Mouse (Mus musculus): ENCODE results near the gene Alpl. TPM values are rescaled to one million over a fixed set of nuclear protein-coding genes. Genes with fewer than 3 reads are reported as not detected.

Alpl gene
- total and polyA plus RNA-seq, 2 experiments = 5.1 to 7.3 TPM

DNA sequence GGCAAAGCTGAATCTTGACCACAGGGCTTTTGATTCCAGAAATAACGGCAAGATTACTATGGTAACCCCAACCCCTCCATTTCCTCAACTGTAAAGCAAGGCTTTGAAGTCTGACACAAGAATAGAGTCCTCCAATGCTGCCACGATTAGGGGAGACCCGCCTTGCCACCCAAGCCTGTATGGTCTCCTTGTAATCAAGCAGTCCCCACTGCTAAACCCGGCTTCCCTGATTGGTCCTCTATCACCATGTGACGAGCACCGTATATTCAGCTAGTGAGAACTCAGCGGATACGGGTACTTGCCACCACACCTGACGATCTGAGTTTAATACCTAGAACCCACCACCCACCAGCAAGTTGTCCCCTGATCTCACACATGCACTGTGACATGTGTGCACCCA lies 33.3 kb downstream of the Alpl start:
- H3K4me3 ChIP-seq (ENCODE audit: insufficient read depth, low read depth, low read length) = no peak overlapping the region
- no peak overlapping the region for H3K27ac ChIP-seq (replicated peaks; ENCODE audit: insufficient read depth, low read depth, low read length)
- H3K27me3 ChIP-seq (ENCODE audit: control insufficient read depth, insufficient read depth, low read length) = no peaks in the 10 kb centered on the region
- no peak for DNase-seq (ENCODE audit: extremely low read depth, low read depth, low spot score)
- 92% methylated on average over 9 of the region's 9 CpGs for WGBS
- H3K4me1 ChIP-seq (ENCODE audit: control insufficient read depth, insufficient read depth, low read length) = peaks cover 24% of the 10 kb centered on the region
- no peak overlapping the region for H3K9ac ChIP-seq (ENCODE audit: low read depth, low read length)
- no peaks in the 10 kb centered on the region for H3K36me3 ChIP-seq (ENCODE audit: control insufficient read depth, insufficient read depth, low read length)
- no peak for TF ChIP-seq CTCF (IDR thresholded peaks at IDR 0.05; ENCODE audit: low read depth, low read length)
- no peak for TF ChIP-seq POLR2A (IDR thresholded peaks at IDR 0.05; ENCODE audit: extremely low read depth, insufficient read depth, low read length)
- H3K79me2 ChIP-seq (ENCODE audit: control insufficient read depth, insufficient read depth, low read length) = no peaks in the 10 kb centered on the region; the same call in 1 of the 2 replicates

DNA sequence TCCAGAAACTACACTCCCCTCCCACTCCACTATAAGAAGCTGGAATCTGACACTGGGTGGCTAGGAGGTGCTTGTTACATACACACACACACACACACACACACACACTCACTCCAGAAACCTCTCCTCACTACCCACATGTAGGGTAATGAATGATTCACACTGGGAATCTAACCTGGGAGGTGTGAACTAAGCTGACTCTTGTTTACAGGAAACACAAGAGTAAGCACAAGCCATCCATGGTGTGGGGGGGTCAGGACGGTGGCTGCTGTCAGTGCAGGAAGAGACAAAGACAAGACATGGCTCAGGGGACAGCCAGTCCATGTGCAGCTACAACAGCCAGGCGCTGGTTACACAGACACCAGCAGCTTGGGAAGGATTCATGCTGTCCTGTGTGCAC lies 41.7 kb downstream of the Alpl start:
- H3K4me1 ChIP-seq (ENCODE audit: control insufficient read depth, insufficient read depth, low read length) = peaks cover 7% of the 10 kb centered on the region
- H3K4me3 ChIP-seq (ENCODE audit: insufficient read depth, low read depth, low read length) = no peak overlapping the region
- no peak for DNase-seq (ENCODE audit: extremely low read depth, low read depth, low spot score)
- WGBS = 88% methylated on average over 2 of the region's 2 CpGs
- no peaks in the 10 kb centered on the region for H3K79me2 ChIP-seq (ENCODE audit: control insufficient read depth, insufficient read depth, low read length)
- H3K9ac ChIP-seq (ENCODE audit: low read depth, low read length) = no peak overlapping the region
- H3K27me3 ChIP-seq (ENCODE audit: control insufficient read depth, insufficient read depth, low read length) = no peaks in the 10 kb centered on the region
- no peaks in the 10 kb centered on the region for H3K36me3 ChIP-seq (ENCODE audit: control insufficient read depth, insufficient read depth, low read length)
- no peak overlapping the region for H3K27ac ChIP-seq (replicated peaks; ENCODE audit: insufficient read depth, low read depth, low read length)
- no peak for TF ChIP-seq POLR2A (IDR thresholded peaks at IDR 0.05; ENCODE audit: extremely low read depth, insufficient read depth, low read length)
- no peak for TF ChIP-seq CTCF (IDR thresholded peaks at IDR 0.05; ENCODE audit: low read depth, low read length)

DNA sequence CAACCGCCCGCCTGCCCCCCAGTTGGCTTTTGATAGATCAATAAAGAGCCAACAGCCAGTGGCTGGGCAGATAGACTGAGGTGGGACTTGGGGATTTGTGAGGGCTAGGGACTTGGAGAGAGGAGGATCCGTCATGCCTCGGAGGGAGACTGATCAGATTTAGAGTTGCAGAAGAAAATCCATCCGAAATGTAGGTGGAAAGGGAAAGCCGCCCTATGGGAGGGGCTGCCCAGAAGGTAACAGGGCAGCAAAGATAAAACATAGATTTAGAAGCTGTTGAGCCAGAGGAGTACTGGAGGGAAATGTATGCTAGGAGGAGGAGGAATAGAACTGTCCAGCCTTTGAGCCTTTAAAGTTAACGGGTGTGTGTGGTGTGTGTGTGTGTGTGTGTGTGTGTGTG lies 43.0 kb downstream of the Alpl start:
- H3K27ac ChIP-seq (replicated peaks; ENCODE audit: insufficient read depth, low read depth, low read length) = no peak overlapping the region
- no peaks in the 10 kb centered on the region for H3K36me3 ChIP-seq (ENCODE audit: control insufficient read depth, insufficient read depth, low read length)
- H3K4me1 ChIP-seq (ENCODE audit: control insufficient read depth, insufficient read depth, low read length) = peaks cover 7% of the 10 kb centered on the region
- WGBS = 85% methylated on average over 7 of the region's 7 CpGs
- H3K4me3 ChIP-seq (ENCODE audit: insufficient read depth, low read depth, low read length) = no peak overlapping the region
- no peaks in the 10 kb centered on the region for H3K79me2 ChIP-seq (ENCODE audit: control insufficient read depth, insufficient read depth, low read length)
- no peak for TF ChIP-seq POLR2A (IDR thresholded peaks at IDR 0.05; ENCODE audit: extremely low read depth, insufficient read depth, low read length)
- TF ChIP-seq CTCF (IDR thresholded peaks at IDR 0.05; ENCODE audit: low read depth, low read length) = no peak
- DNase-seq (ENCODE audit: extremely low read depth, low read depth, low spot score) = no peak
- H3K9ac ChIP-seq (ENCODE audit: low read depth, low read length) = no peak overlapping the region
- no peaks in the 10 kb centered on the region for H3K27me3 ChIP-seq (ENCODE audit: control insufficient read depth, insufficient read depth, low read length)

DNA sequence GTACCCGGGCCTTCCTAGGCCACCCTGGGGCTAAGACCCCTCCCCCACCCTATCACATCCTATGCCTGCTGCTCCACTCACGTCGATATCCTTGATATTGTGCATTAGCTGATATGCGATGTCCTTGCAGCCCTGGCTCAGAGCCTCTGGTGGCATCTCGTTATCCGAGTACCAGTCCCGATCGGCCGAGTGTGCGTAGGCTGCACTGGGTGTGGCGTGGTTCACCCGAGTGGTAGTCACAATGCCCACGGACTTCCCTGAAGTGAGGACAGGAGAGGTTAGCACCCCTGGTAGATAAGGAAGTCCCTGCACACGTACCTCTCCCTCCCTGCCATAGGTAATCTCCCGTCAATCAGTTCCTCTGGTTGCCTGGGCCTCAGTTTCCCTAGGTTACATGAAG lies 43.7 kb downstream of the Alpl start:
- Histone ChIP-seq H3K4me3 (ENCODE audit: insufficient read depth, low read depth, low read length) (no peak overlapping the region), H3K9ac (ENCODE audit: low read depth, low read length) (no peak overlapping the region), H3K27me3 (ENCODE audit: control insufficient read depth, insufficient read depth, low read length) (no peaks in the 10 kb centered on the region), H3K36me3 (ENCODE audit: control insufficient read depth, insufficient read depth, low read length) (no peaks in the 10 kb centered on the region), H3K79me2 (ENCODE audit: control insufficient read depth, insufficient read depth, low read length) (no peaks in the 10 kb centered on the region), H3K27ac (replicated peaks; ENCODE audit: insufficient read depth, low read depth, low read length) (no peak overlapping the region), H3K4me1 (ENCODE audit: control insufficient read depth, insufficient read depth, low read length) (peaks cover 7% of the 10 kb centered on the region)
- TF ChIP-seq POLR2A (IDR thresholded peaks at IDR 0.05; ENCODE audit: extremely low read depth, insufficient read depth, low read length) = no peak
- TF ChIP-seq CTCF (IDR thresholded peaks at IDR 0.05; ENCODE audit: low read depth, low read length) = no peak
- DNase-seq (ENCODE audit: extremely low read depth, low read depth, low spot score) = no peak
- WGBS = 87% methylated on average over 15 of the region's 15 CpGs

DNA sequence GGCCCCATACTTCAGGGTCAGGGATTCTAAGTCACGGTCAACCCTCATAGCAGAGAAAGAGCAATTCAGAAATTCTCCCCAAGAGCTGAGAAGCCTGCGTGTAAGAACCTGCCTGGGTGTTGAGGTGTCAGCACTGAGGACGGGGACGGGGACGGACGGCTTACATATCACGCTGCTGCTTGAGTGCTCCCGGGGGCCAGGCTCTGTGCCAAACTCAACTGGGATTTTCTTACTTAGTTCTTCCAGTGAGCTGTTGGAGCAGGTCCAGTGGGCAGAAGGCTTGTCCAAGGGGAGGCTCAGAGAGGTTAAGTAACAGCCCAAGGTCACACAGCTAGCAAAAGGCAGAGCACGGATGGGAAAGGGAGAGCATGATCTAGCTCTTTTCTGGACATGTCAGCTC lies 44.5 kb downstream of the Alpl start:
- no peak overlapping the region for H3K4me3 ChIP-seq (ENCODE audit: insufficient read depth, low read depth, low read length)
- DNase-seq (ENCODE audit: extremely low read depth, low read depth, low spot score) = no peak
- no peaks in the 10 kb centered on the region for H3K36me3 ChIP-seq (ENCODE audit: control insufficient read depth, insufficient read depth, low read length)
- no peak for TF ChIP-seq CTCF (IDR thresholded peaks at IDR 0.05; ENCODE audit: low read depth, low read length)
- no peak for TF ChIP-seq POLR2A (IDR thresholded peaks at IDR 0.05; ENCODE audit: extremely low read depth, insufficient read depth, low read length)
- WGBS = 77% methylated on average over 9 of the region's 9 CpGs
- no peak overlapping the region for H3K9ac ChIP-seq (ENCODE audit: low read depth, low read length)
- no peak overlapping the region for H3K27ac ChIP-seq (replicated peaks; ENCODE audit: insufficient read depth, low read depth, low read length)
- peaks cover 7% of the 10 kb centered on the region for H3K4me1 ChIP-seq (ENCODE audit: control insufficient read depth, insufficient read depth, low read length)
- no peaks in the 10 kb centered on the region for H3K27me3 ChIP-seq (ENCODE audit: control insufficient read depth, insufficient read depth, low read length)
- no peaks in the 10 kb centered on the region for H3K79me2 ChIP-seq (ENCODE audit: control insufficient read depth, insufficient read depth, low read length)

DNA sequence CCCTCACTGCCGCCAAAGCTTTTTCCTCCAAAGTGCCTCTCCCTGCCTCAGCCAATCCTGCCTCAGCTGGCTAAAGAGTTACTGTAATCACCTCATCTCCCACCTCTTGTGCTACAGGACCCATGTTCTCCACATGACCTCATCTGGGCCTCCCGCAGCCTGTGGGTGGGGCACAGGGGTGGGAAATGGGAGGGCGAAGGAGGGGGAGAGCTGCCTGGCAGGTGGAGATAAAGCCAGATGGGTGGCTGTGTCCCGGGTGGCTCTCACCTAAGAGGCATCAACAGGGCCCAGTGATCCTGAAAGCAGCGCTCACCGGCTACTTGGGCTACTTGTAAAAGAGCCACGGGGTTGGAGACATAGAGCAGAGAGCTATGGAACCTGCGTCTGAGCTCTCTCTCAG lies 44.9 kb downstream of the Alpl start:
- Histone ChIP-seq H3K27me3 (ENCODE audit: control insufficient read depth, insufficient read depth, low read length) (no peaks in the 10 kb centered on the region), H3K36me3 (ENCODE audit: control insufficient read depth, insufficient read depth, low read length) (no peaks in the 10 kb centered on the region), H3K79me2 (ENCODE audit: control insufficient read depth, insufficient read depth, low read length) (no peaks in the 10 kb centered on the region), H3K4me3 (ENCODE audit: insufficient read depth, low read depth, low read length) (no peak overlapping the region), H3K9ac (ENCODE audit: low read depth, low read length) (no peak overlapping the region), H3K4me1 (ENCODE audit: control insufficient read depth, insufficient read depth, low read length) (peaks cover 7% of the 10 kb centered on the region), H3K27ac (replicated peaks; ENCODE audit: insufficient read depth, low read depth, low read length) (no peak overlapping the region)
- no peak for DNase-seq (ENCODE audit: extremely low read depth, low read depth, low spot score)
- TF ChIP-seq POLR2A (IDR thresholded peaks at IDR 0.05; ENCODE audit: extremely low read depth, insufficient read depth, low read length) (no peak), CTCF (IDR thresholded peaks at IDR 0.05; ENCODE audit: low read depth, low read length) (no peak)
- WGBS = 84% methylated on average over 8 of the region's 8 CpGs
